Mouse (Mus musculus): Measurements from ENCODE around the gene Cd53. TPM values are rescaled to one million over a fixed set of nuclear protein-coding genes. Genes with fewer than 3 reads are reported as not detected.

The Cd53 gene
- polyA plus RNA-seq (2012; rRNA removed), result 3.0 and 4.1 TPM in 2 replicates

GRCm38 (mm10) chr3:106789930-106790329 is at the start of gene Cd53:
Cd53 (minus strand) TSS chr3:106790149.

DNA sequence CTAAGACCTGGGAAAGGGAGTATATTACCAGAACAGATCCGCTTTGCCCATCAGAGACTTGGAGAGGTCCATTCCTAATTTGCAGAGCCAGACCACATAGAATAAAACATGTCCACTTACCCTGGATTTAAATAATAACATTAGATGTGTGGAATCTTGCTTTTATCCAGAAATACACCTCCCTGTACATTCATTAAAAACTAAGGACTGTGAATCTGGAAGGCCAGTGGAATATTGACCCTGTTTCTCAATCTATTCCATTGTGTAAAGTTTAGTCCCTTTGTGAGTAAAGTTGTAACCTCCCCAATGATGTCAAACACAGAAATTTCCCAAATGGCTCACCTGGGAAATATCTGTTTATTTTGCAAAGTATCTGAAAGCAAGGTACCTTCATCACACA is 36.2 kb upstream of the Cd53 start, which contains the start of gene Olfr266:
TSS of gene Olfr266 (minus strand) at position 101 of the 400 bp plus-strand sequence.

Other genes with a start within 250 kb of the Cd53 start
- gene Dram2, start 242.4 kb downstream of the Cd53 start, polyA plus RNA-seq (2012; rRNA removed), result 9.2 and 15.5 TPM in 2 replicates
- 8.0 and 9.7 TPM in 2 replicates for gene Cept1, start 242.3 kb downstream of the Cd53 start, polyA plus RNA-seq (2012; rRNA removed)
- 0.64 and 1.0 TPM in 2 replicates for gene Lrif1, start 105.2 kb downstream of the Cd53 start, polyA plus RNA-seq (2012; rRNA removed)
- not detected in 2 replicates for gene Olfr266, start 36.1 kb upstream of the Cd53 start, polyA plus RNA-seq (2012; rRNA removed)
- gene Kcna3, start 246.0 kb upstream of the Cd53 start, polyA plus RNA-seq (2012; rRNA removed), result 1.3 and 1.4 TPM in 2 replicates